Mouse (Mus musculus) heart, postnatal 25 days (tissue): ENCODE data around the gene Scyl2. TPM values are rescaled to one million over a fixed set of nuclear protein-coding genes. Genes with fewer than 3 reads are reported as not detected.
"Not testable (repeated sequence)": the region's sequence is repeated elsewhere in the genome, so short reads cannot be mapped to it uniquely, and the experiment has no call there.

Experiments used
- DNase-seq: peaks from one replicate; pipeline ENCODE4 v3.0.0; 2022; ENCODE audit warnings: low spot score
- intact Hi-C: fragments of 180-260 bp; cut with DNase I; formaldehyde crosslinking; loops from one replicate; pipeline ENCODE4 v1.15.1; 2025
- total RNA-seq, 2 experiments: library from RNA; stranded (reverse); gene quantifications; 2 replicates each; pipeline ENCODE4 v1.2.3; 2021

Scyl2 gene
- 10 to 100 TPM; 14.9 to 16.3 TPM for total RNA-seq

DNA sequence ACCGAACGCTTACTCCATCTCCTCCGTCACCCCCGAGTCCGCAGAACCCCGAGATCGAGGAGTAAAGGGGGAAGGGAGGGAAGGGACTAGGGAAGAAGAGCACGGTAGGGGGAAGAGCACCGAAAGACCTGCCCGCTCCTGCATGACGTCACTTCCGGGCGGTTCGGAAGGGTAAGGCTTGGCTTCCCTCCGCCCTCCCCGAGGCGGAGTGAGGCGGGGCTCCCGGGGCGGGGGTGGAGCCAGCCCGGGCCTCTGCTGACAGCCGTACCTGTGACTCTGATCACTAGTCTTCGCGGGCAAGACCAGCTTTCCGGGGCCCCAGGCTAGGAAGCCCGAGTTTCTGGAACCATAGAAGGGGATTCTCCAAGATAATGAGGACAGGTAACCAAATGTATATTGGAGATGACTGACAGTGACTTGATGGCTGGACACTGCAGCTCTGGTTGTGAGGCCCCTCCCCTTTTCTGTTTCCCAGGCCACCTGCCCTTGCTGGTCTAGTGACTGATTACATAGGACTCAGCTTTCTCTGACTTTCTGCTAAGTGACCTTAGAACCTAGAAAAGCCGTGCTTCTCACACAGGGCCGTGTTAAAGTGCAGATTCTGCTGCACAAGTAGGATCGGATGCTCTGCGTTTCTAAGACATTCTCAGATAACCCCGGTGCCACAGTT, at the start of gene Scyl2:
Scyl2 (minus strand) TSS at position 147 of the 670 bp plus-strand sequence.
- DNase-seq, result peak; percentile 84
- intact Hi-C loops, result loop anchor here (2.0 kb wide), 1 partner anchor 47 kb away; the partner anchor contains the start of gene Actr6

DNA sequence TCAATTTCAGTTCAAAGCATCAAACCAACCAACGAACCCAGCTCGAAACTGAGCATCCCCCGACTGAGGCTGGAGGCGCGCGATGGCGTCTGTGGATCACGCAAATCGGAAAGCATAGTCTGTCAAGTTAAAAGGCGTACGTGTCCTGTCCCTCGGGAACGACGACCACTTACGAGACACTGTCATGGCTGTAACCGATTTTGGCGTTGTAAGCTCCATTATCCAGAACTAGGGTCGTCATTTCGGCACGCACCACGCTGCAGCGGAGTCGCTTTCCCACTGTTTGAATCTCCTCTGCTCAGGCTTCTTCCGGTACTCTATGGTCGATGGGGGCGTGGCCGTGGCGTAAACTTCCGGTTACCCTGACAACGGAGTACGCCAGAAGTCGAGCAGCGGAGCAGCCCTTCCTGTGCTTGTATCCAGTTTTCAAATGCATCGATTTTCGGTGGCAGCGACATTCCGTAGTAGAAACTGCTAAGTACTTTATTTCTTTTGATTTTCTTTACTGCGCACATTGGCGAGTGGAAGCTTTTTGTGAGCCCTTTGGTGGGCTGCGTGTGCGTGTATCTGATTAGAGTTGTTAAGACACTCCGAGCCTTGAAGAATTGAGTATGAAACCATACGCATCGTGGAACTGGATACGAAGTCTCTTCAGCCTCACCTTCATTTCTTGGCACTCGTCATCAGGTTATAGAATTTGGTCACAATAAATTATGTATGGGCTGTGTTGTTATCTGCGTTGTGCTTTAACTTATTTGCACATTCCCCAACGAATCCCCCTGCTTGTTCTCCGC, 46.1 kb upstream of the Scyl2 start, which contains the start of gene Actr6:
Actr6 (minus strand) TSS at position 295 of the 794 bp plus-strand sequence.
- intact Hi-C loops, result loop anchor here (2.0 kb wide), 1 partner anchor 45 kb away; the partner anchor contains the start of gene Scyl2
- DNase-seq, result peak; percentile 82

DNA sequence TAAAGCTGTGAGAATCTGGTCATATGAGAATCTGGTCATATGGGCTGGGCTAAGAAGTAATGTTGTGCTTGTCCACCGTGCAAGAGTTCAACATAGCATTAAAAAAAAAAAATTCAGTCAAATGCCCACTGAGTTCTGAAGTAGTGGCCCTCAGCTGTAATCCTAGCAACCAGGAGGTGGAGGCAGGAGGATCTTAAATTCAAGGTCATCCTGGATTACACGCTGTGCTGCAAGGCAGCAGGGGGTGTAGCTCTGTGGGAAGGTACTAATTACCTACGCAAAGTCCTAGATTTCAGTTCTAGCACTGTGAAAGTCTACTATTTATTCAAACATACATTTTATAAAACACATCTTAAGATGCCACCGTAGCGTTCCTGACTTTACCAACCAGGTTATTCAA, 45.3 kb upstream of the Scyl2 start:
- no peak for DNase-seq
- intact Hi-C loops, result loop anchor here (2.0 kb wide), 1 partner anchor 13 kb away; the partner anchor contains the start of gene Uhrf1bp1l

DNA sequence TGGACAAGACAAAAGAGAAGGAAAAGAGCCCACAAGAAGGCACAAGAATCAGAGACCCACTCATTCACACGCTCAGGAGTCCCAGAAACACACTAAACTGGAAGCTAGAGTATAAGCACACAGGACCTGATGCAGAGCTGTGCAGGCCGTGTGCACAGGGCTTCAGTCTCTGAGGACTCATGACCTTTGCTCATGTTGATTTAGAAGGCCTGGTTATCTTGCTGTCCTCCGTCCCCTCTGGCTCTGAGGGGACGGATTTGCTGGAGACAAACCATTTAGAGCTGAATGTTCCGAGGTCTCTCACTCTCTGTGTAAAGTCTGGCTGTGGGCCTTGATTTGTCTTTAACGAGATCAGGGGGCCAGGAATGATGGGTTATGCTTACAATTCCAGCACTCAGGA, 44.3 kb upstream of the Scyl2 start:
- no peak for DNase-seq
- intact Hi-C loops, result loop anchor here (2.0 kb wide), 1 partner anchor 14 kb away; the partner anchor contains the start of gene Uhrf1bp1l

DNA sequence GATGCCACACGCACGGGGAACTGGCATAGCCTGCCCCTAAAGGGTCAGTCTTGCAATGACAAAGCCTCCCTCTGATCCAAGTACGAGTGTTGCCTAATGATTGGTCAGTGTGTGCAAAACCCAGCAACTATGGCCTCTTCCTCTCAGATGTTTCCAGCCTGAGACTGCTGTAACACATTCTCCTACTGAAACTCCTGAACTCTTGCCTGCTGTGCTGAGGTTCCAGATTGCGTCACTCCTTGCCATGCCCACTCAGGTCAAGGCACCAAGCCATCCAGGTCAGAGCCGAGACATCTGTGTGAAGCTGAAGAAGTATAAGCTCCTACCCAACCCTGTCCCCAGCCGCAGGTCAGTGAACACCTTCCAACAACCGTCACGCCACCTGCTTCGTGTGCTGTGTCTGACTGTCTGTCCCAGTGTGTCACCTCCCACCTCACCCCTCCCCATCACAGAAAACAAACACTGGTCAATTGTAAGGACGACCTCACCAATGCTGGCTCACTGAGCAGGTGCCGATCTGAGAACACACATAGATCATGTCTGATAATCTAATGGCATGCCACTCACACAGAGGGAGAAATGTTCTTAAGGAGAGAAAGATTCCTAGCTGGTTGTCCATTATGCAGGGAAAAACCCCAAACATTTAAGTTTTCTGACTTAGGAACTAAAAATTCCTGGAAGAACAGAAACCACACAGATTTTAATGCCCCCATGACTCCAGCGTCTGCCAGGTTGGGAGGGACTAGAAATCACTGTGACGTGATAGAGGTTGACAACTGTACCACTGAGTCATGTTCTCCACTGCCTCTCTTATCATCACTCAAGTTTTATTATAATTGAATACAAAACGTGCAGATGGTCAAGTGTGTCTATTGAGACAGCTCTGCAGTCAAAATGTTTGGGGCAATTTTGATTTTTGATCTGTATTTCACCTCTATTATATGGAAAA, 36.4 kb upstream of the Scyl2 start:
- no peak for DNase-seq

DNA sequence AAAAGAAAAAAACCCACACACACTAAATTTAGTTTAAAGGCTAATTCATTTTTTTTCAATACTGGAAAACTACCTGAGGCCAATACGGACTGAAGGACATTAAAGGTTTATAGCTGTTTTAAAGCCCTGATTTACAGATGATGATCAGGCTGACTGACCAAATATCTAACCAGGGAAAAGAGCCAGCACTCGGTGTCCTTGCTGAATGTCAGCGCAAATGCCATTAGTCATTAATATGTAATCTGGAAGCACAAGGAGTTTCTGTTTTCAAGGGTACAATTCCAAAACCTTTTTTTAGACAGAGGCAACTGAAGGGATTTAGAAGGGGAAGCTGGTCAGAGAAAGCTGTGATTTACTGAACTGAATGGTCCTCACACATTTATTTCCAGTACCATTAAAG, 34.7 kb upstream of the Scyl2 start:
- no peak for DNase-seq
- intact Hi-C loops, result no loop called here

More for the DNA sequence above, 36.4 kb upstream of the Scyl2 start:
- intact Hi-C loops, result no loop called here

DNA sequence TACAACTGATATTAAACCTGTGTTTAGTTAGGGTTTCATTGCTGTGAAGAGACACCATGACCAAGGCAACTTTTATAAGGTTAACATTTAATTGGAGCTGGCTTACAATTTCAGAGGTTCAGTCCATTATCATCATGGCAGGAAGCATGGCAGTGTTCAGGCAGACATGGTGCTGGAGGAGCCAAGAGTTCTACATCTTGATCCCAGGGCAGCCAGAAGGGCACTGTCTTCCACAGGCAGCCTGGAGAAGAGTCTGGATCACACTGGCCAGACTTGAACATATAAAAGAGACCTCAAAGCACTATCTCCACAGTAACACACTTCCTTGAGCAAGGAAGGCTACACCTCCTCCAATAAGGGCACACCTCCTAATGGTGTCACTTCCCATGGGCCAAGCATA, 34.2 kb upstream of the Scyl2 start:
- intact Hi-C loops, result no loop called here
- no peak for DNase-seq

DNA sequence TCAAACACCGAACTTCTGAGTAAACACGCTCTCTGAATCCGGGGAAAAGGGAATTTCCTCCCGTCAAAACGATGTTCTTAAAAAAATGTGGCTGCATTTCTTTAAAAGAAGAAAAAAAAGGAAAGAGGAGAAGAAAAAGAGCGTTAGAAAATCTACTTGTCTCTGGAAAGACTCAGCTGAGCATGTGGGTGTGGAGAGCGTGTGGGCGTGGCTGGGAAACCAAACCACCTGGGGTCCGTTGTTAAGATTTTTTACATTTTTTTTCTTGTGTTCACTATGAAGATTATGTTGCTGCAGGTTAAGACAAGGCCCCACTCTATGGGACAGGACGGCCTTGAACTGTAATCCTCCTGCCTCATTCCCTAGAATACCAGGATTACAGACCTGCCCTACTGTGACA, 28.8 kb upstream of the Scyl2 start:
- no peak for DNase-seq
- intact Hi-C loops, result no loop called here

DNA sequence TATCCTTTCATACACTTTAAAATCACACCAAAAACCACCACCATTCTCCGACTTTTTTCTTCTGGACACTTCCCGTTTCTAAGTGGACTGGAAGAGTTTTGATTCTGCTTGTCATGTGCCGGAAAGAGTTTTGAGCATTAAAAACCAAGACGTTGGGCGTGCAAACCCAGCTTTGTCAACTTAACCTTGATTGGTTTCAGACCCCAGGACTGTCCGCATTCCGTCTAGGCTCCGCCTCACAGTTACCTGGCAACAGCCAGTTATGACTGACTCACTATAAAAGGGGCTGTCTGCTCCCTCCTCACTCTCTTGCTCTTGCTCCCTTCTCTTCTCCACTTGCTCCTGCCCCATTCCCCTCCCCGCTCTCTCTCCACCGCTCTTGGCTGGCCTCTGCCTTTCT, 22.6 kb upstream of the Scyl2 start:
- intact Hi-C loops, result no loop called here
- no peak for DNase-seq

DNA sequence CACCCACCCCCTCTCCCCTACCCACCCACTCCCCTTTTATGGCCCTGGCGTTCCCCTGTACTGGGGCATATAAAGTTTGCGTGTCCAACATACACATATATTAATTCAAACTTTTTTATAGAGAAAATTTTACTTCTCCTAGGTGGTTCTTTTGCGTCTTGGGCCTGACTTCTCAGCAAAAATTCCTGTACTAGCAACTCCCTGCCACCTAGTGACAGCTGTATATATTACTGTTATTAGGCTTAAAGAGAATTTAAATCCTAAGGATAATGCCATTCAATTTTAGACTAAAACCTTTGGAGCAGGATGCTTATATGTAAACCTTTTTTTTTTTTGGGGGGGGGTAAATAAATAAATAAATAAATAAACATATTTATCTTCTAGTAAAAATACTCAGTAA, 21.3 kb upstream of the Scyl2 start:
- intact Hi-C loops, result no loop called here
- DNase-seq, result no peak

DNA sequence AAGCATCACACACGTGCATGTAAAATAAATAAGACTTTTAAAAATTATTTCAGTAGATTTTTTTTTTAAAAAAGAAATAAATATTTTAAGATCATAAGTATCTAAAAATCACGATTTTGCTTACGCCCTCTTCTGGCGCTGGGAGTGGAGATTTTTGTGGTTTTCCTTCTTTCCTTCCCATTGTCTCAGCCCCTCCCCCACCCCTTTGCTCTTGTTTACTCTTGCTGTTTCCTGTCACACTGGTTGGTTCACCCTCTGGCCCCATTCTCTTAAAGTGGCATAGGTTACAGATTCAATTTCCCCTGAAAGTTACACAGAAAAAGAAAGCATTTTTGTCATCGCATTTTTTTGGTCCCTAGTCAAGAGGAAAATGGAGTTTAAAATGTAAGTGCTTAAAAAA, 17.0 kb upstream of the Scyl2 start:
- DNase-seq, result no peak
- intact Hi-C loops, result no loop called here

DNA sequence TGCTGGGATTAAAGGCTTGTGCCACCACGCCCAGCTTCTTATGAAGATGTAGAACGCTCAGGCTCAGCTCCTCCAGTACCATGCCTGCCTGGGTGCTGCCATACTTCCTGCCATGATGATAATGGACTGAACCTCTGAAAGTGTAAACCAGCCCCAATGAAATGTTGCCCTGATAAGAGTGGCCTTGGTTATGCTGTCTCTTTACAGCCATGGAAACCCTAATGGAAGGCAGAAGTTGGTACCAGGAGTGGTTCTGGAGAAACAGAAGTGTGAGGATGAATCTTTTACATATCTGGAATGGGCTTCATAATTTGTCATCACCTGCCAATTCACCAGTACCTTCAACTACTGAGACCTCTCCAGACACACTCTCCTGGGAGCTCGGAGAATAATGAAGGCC, 11.9 kb upstream of the Scyl2 start:
- no peak for DNase-seq
- intact Hi-C loops, result no loop called here

DNA sequence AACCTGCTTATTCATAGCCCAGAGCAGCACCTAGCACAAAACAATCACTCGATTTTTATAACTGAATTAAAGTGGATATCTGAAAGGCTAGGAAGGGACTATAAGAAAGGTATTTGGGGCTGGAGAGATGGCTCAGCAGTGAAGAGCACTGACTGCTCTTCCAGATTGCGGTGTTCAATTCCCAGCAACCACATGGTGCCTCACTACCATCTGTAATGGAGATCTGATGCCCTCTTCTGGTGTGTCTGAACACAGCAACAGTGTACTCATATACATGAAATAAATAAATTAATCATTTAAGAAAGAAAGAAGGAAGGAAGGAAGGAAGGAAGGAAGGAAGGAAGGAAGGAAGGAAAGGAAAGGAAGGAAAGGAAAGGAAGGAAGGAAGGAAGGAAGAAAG, 10.2 kb upstream of the Scyl2 start:
- DNase-seq, intact Hi-C loops: not testable (repeated sequence)

DNA sequence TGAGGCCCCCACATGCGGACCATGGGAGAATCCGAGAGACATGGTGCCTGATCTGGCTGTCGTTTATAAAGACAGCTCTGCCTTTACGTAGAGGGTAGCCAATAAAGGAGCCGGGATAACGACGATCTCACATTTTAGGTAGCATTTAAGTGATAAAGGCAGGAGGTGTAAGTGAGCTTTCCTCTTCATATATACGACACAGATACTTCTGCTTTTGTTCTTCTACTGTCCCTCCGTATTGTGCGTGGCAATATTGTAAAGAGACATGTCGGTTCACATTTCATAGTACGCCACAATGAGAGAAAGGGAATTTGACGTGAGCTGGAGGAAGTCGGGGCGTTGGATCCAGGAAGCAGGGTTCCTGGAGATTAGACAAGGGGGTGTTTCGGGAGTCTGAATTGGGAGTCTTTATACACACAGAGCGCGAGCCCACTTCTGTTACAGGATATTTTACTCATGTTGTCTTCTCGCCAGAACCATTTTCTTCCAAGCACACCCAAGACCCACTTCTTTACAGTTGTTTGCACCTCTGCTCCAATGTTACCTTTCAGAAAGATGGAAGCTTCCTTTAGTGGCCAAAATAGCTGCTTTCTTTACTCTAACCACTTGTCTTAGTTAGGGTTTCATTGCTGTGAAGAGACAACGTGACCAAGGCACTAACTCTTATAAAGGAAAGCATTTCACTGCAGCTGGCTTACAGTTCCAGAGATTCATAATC, 9.3 kb upstream of the Scyl2 start:
- DNase-seq, result no peak

DNA sequence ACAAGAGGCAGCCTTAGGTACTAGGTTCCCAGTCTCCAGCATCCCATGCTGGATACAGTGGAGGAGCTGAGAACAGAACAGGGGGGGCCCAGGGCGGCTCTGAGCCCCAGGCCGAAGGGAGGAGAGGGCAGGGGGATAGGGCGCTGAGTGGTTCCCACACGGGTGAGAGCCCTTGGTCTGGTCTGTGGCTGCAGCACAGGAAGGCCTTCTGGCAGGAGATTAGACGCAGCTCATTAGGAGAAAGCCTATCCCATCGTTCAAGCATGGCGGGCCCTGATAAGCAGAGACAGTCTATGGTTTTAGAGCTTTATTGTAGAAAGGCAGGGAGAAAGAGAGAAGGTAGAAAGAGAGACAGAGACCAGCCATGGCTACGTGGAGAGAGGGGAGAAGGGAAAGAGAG, 3.9 kb upstream of the Scyl2 start:
- no peak for DNase-seq
- intact Hi-C loops, result no loop called here

More for the DNA sequence above, 9.3 kb upstream of the Scyl2 start:
- intact Hi-C loops, result no loop called here

DNA sequence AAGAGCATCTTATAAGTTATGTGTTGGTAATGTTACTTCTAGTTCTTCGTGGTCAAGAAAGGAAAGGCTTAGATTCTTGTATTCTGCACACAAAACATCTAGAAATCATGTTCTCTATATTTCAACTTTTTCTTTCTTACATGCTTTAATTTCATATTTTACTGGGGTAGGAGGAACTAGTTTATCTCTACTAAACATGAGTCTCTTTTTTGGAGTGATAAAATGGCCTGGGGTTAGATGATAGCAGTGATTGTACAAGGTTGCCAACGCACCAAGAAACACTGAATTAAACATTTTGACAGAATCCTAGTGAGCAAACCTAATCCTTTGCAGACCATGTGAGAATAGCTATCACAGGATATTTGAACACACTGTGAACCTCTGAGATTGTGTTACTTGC, 1.4 kb upstream of the Scyl2 start:
- no peak for DNase-seq
- intact Hi-C loops, result loop anchor here (2.0 kb wide), 1 partner anchor 45 kb away; the partner anchor contains the start of gene Actr6

DNA sequence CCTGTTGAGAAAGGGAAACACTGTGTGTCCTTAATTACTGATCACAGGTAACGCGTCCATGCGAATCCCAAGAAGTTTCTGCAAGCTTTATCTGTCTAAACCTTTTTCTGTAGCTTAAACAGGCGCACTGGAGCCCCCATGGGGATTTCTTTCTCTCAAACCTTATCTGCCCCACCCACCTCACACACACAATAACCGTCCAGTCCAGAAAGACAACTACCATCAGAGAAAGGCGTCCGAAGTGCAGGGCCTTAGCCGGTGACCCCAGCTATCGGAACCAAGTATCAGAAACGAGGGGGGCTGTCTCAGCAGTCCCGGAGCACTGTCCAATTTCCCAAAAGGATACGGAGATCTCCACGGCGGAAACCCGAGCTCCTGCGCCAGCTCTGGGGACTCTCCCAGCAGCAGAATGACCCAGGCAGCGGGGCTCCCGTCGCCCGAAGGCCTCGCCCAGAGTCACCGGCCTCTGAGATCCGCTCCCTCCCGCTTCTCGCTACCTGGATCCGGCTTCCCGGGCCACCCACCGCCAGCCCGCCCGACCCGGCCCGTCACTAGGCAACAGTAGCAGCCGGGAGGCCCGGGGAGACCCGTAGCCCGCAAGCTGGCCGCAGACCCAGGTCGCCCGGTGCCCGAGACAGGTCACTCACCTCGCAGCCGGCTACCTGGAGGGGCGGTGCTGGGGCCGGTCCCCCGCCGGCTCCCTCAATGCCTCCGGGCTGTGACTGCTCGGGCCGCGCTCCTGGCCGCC, 520 bp downstream of the Scyl2 start:
- intact Hi-C loops, result loop anchor here (2.0 kb wide), 1 partner anchor 47 kb away; the partner anchor contains the start of gene Actr6
- DNase-seq, result no peak

DNA sequence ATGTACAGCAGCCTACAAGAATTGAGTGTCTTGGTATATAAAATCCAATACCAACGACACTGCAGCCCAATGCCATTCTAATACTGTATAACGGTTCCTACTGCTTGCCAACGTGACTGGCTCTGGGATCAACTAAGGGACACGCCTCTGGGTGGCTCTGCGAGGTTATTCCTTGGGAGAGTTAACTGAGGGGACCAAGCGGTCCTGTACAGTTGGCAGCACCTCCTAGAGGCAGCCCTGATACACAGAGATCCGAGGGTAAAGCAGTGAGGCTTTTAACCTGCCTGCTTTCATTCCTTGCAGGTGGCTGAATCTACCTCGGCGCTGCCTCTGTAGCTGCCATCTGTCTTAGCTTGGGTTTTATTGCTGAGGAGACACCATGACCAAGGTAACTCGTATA, 3.1 kb downstream of the Scyl2 start:
- no peak for DNase-seq
- intact Hi-C loops, result no loop called here

DNA sequence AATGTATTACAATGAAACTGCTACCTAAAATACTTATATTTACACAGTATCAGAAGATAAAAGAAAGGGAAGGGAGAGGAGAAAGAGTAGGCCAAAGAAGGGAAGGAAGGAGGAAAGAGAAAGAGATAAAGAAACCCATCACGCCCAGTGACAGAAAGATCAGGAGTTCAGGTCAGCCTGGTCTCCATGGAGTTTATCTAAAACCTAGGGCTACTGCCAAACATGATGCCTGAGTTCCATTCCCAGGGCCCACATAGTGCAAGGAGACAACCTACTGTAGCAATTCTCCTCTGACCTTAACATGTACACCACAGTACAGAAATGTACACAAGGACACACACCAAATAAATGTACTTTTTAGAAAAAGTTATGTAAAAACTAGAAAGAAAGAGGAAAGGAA, 3.9 kb downstream of the Scyl2 start:
- no peak for DNase-seq
- intact Hi-C loops, result no loop called here
